Mouse (Mus musculus) testis, adult 2 months (tissue): ENCODE results near the gene Mybpc3. TPM values are rescaled to one million over a fixed set of nuclear protein-coding genes. Genes with fewer than 3 reads are reported as not detected.

ENCODE experiments used
- H3K27ac ChIP-seq: fragments of 200-500 bp; 2 replicates; pipeline ENCODE4 v1.5.1; 2012; ENCODE audit warnings: low read depth, low read length; ENCODE audit not compliant: control insufficient read depth, insufficient read depth
- H3K27me3 ChIP-seq: fragments of 200-500 bp; 2 replicates; pipeline ENCODE4 v1.6.1; 2012; ENCODE audit warnings: mild to moderate bottlenecking, low read length, moderate library complexity; ENCODE audit not compliant: control insufficient read depth, insufficient read depth
- H3K36me3 ChIP-seq: fragments of 200-500 bp; 2 replicates; pipeline ENCODE4 v1.6.1; 2012; ENCODE audit warnings: mild to moderate bottlenecking, low read length; ENCODE audit not compliant: control insufficient read depth, insufficient read depth
- H3K4me1 ChIP-seq: fragments of 200-500 bp; 2 replicates; pipeline ENCODE4 v1.6.1; 2012; ENCODE audit warnings: low read length; ENCODE audit not compliant: control insufficient read depth, insufficient read depth
- H3K4me3 ChIP-seq: fragments of 200-500 bp; 2 replicates; pipeline ENCODE4 v1.5.1; 2012; ENCODE audit warnings: low read depth, mild to moderate bottlenecking, low read length, moderate library complexity, mixed read lengths; ENCODE audit not compliant: control insufficient read depth
- CTCF ChIP-seq: fragments of 200-500 bp; IDR thresholded peaks from 2 replicates; pipeline ENCODE4 v1.5.1; 2012; ENCODE audit warnings: low read depth, mild to moderate bottlenecking, inconsistent platforms, low read length, moderate library complexity; ENCODE audit not compliant: control insufficient read depth, insufficient read depth, insufficient replicate concordance
- POLR2A ChIP-seq: fragments of 200-500 bp; IDR thresholded peaks from 2 replicates; pipeline ENCODE4 v1.6.1; 2012; ENCODE audit warnings: low read depth, mild to moderate bottlenecking, inconsistent platforms, low read length, moderate library complexity; ENCODE audit not compliant: control insufficient read depth
- polyA plus RNA-seq: library from polyadenylated mRNA; depleted of rRNA; stranded (reverse); fragments of >200 nt; gene quantifications from 2 replicates; pipeline ENCODE4 v1.2.3, GENCODE M21; 2012

Mybpc3 gene
- polyA plus RNA-seq, 1 experiment = 0.04 TPM

DNA sequence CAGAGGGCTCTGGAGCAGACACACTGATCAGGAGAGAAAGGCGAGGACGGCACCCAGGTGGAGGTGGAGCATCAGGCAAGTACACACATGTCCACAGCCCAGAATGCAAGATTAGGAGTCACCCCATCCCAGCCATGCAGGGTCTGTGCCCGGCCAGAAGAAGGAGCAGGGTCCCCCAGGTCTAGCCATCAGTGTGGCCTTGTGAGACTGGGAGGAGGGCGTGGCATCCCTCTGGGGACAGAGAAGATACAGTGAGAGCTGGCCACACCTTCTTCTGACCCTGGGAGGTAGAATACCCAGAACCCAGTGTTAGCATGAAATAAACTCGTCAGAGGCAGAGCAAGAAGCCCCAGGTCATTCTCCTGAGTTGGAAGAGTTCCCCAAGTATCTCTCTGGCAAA, 21.4 kb downstream of the Mybpc3 start:
- H3K27me3 ChIP-seq = no peaks in the 10 kb centered on the region
- no peak overlapping the region for H3K27ac ChIP-seq
- no peak for TF ChIP-seq CTCF
- TF ChIP-seq POLR2A = no peak
- H3K36me3 ChIP-seq = peaks cover 2% of the 10 kb centered on the region
- no peaks in the 10 kb centered on the region for H3K4me1 ChIP-seq
- no peak overlapping the region for H3K4me3 ChIP-seq

- Histone ChIP-seq H3K4me1 (no peaks in the 10 kb centered on the region), H3K27me3 (no peaks in the 10 kb centered on the region), H3K27ac (no peak overlapping the region), H3K4me3 (no peak overlapping the region), H3K36me3 (peaks cover 2% of the 10 kb centered on the region)
- TF ChIP-seq POLR2A (no peak), CTCF (no peak)
Observed at GRCm38 (mm10) chr2:91139764-91140163, 21.8 kb downstream of the Mybpc3 start.

DNA sequence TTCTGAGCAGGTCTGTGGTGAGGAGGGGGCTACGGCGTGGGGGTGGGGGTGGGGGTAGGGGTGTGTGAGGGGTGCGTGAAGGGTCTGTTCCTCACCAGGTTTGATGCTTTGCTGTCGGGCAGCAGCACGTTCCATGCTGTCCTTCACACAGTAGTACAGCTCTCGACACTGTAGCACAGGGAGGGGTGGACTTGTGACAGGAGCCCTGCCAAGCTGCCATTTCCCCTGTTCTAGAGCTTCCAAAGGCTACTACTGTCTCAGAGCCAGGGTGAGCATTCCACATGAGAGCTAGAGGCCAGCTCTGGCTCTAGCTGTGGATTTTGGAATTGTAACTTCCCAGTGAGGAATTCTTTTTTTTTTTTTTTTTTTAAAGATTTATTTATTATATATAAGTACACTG, 25.0 kb downstream of the Mybpc3 start:
- peaks cover 2% of the 10 kb centered on the region for H3K36me3 ChIP-seq
- H3K4me3 ChIP-seq = no peak overlapping the region
- H3K27ac ChIP-seq = no peak overlapping the region

DNA sequence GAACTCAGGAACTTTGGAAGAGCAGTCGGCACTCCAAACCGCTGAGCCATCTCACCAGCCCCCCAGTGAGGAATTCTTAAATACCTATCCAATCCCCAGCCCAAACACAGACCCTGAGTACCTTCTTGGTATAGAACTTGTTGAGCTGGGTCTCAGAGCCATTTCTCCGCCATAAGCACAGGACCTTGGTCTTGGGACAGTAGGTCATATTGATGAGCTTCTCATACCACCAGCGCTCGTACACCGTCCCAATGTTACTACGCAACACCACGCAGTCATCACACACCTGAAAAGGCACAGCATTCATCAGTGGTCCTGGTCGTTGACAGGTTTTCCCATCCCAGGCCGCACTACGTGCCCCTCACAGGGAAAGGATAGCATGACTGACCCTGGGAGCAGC, 25.5 kb downstream of the Mybpc3 start:
- no peaks in the 10 kb centered on the region for H3K27me3 ChIP-seq
- no peak for TF ChIP-seq POLR2A
- TF ChIP-seq CTCF = no peak
- H3K36me3 ChIP-seq = peaks cover 2% of the 10 kb centered on the region
- H3K4me1 ChIP-seq = no peaks in the 10 kb centered on the region
- no peak overlapping the region for H3K4me3 ChIP-seq
- no peak overlapping the region for H3K27ac ChIP-seq

More for the DNA sequence above, 25.0 kb downstream of the Mybpc3 start:
- no peaks in the 10 kb centered on the region for H3K27me3 ChIP-seq
- TF ChIP-seq CTCF = no peak
- H3K4me1 ChIP-seq = no peaks in the 10 kb centered on the region

- TF ChIP-seq CTCF = no peak
- no peak for TF ChIP-seq POLR2A
- H3K4me3 ChIP-seq = no peak overlapping the region
- no peaks in the 10 kb centered on the region for H3K27me3 ChIP-seq
- H3K27ac ChIP-seq = no peak overlapping the region
- no peaks in the 10 kb centered on the region; the same call in 1 of the 2 replicates for H3K36me3 ChIP-seq
- no peaks in the 10 kb centered on the region for H3K4me1 ChIP-seq
Observed at GRCm38 (mm10) chr2:91148101-91148500, 30.2 kb downstream of the Mybpc3 start.

DNA sequence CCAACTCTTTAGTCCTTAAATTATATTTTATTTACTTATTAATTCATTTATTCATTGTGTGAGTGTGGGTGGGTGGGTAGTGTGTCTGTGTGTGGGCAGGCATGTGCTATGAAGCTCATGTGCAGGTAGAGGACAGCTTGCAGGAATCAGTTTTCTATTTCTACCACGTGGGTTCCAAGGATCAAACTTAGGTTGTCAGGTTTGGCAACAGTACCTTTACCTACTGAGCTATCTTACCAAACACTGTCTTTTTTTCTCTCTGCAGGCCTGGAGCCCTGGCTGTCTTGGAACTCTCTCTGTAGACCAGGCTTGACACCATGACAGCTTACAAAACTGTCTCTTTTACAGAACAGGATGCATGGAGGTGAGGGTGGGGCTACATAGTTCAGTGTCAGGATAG, 33.4 kb downstream of the Mybpc3 start:
- Histone ChIP-seq H3K27me3 (no peaks in the 10 kb centered on the region), H3K27ac (no peak overlapping the region), H3K4me1 (no peaks in the 10 kb centered on the region), H3K36me3 (peaks cover 1% of the 10 kb centered on the region; the same call in 1 of the 2 replicates), H3K4me3 (no peak overlapping the region)
- TF ChIP-seq POLR2A (no peak), CTCF (no peak)

GRCm38 (mm10) chr2:91152885-91153377, 35.0 kb downstream of the Mybpc3 start:
- no peak overlapping the region for H3K27ac ChIP-seq
- H3K27me3 ChIP-seq = no peaks in the 10 kb centered on the region
- H3K4me1 ChIP-seq = no peaks in the 10 kb centered on the region
- TF ChIP-seq CTCF (no peak), POLR2A (no peak)
- no peak overlapping the region for H3K4me3 ChIP-seq
- peaks cover 1% of the 10 kb centered on the region; the same call in 1 of the 2 replicates for H3K36me3 ChIP-seq

DNA sequence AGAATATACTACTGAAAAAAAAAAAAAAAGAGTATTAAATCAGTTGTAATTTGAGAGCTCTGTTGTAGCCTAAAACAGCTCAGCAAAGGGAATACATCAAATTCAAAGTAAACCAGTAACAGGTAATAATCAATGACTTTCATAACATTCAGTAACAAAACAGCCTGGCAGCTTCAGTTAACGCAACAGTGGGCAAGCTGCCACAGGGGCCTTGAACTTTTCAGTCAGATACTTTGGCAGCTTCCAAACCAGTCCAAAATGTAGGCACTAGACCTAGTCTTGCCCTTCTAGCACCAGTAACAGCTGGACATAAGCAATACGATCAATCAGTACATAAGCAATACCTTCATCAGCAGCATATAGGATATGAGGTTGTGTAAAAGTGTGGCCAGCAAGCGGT, 36.1 kb downstream of the Mybpc3 start:
- no peak for TF ChIP-seq CTCF
- no peak for TF ChIP-seq POLR2A
- Histone ChIP-seq H3K27ac (no peak overlapping the region), H3K4me1 (no peaks in the 10 kb centered on the region), H3K4me3 (no peak overlapping the region), H3K27me3 (no peaks in the 10 kb centered on the region), H3K36me3 (peaks cover 1% of the 10 kb centered on the region; the same call in 1 of the 2 replicates)
